Mouse (Mus musculus) liver, embryonic 14.5 days (tissue): ENCODE measurements around the gene Pga5. TPM values are rescaled to one million over a fixed set of nuclear protein-coding genes. Genes with fewer than 3 reads are reported as not detected.

Experiments used
- ATAC-seq: fragments of 200-750 bp; cut with Nextera tagmentation; 2 replicates; pipeline ENCODE4 v1.8.0; 2017; ENCODE audit warnings: moderate number of reproducible peaks, mild to moderate bottlenecking, moderate library complexity; ENCODE audit not compliant: insufficient read depth
- DNase-seq, 3 experiments: peaks; one replicate each; pipeline ENCODE4 v3.0.0-alpha.2; 2012 to 2013; ENCODE audit warnings: low read depth in 3 of 3, low spot score in 3 of 3
- H3K27ac ChIP-seq: fragments of 300-500 bp; sonication (generic); 2 replicates; pipeline ENCODE4 v1.5.1; 2014; ENCODE audit warnings: moderate library complexity, mild to moderate bottlenecking, control low read depth, inconsistent platforms
- H3K27me3 ChIP-seq: fragments of 300-500 bp; sonication (generic); 2 replicates; pipeline ENCODE4 v1.6.1; 2014; ENCODE audit warnings: mild to moderate bottlenecking, low read length, moderate library complexity; ENCODE audit not compliant: control insufficient read depth, insufficient read depth
- H3K36me3 ChIP-seq: fragments of 300-500 bp; sonication (generic); replicated peaks from 2 replicates; pipeline ENCODE4 v1.6.1; 2014; ENCODE audit warnings: low read depth; ENCODE audit not compliant: control insufficient read depth, insufficient read depth
- H3K4me1 ChIP-seq, 2 experiments: fragments of 200-500 bp in 1 of 2; fragments of 300-500 bp in 1 of 2; sonication (generic) in 1 of 2; replicated peaks; 2 replicates each; pipeline ENCODE4 v1.6.1; 2012 to 2014; ENCODE audit warnings: antibody characterized with exemption in 1 of 2, inconsistent platforms in 1 of 2, low read length in 1 of 2; ENCODE audit not compliant: control insufficient read depth in 2 of 2, insufficient read depth in 2 of 2
- H3K4me2 ChIP-seq: fragments of 300-500 bp; sonication (generic); 2 replicates; pipeline ENCODE4 v1.6.1; 2014; ENCODE audit warnings: low read depth, mild to moderate bottlenecking, control low read depth, moderate library complexity
- H3K4me3 ChIP-seq, 2 experiments: fragments of 200-500 bp in 1 of 2; fragments of 300-500 bp in 1 of 2; sonication (generic) in 1 of 2; 2 replicates each; pipeline ENCODE4 v1.5.1; 2012 to 2014; ENCODE audit warnings: low read depth in 2 of 2, low read length in 2 of 2, mild to moderate bottlenecking in 2 of 2, control low read depth in 1 of 2, inconsistent platforms in 1 of 2, moderate library complexity in 1 of 2; ENCODE audit not compliant: insufficient read depth in 1 of 2
- H3K9ac ChIP-seq: fragments of 300-500 bp; sonication (generic); replicated peaks from 2 replicates; pipeline ENCODE4 v1.6.1; 2014; ENCODE audit warnings: mild to moderate bottlenecking, control low read depth, moderate library complexity
- H3K9me3 ChIP-seq: fragments of 300-500 bp; sonication (generic); 2 replicates; pipeline ENCODE4 v1.6.1; 2016; ENCODE audit warnings: low read length, mixed read lengths; ENCODE audit not compliant: control insufficient read depth
- CTCF ChIP-seq: IDR thresholded peaks from 2 replicates; pipeline ENCODE4 v1.5.1; 2016; ENCODE audit warnings: antibody characterized with exemption, low read depth, control low read depth
- EP300 ChIP-seq: IDR thresholded peaks from 2 replicates; pipeline ENCODE4 v1.6.1; 2016; ENCODE audit warnings: antibody characterized with exemption, low read depth
- WGBS: fragments of 180-500 bp; shearing (Covaris S2); extraction: QIAGEN DNeasy Blood & Tissue Kit; methylation state at CpG from one replicate; pipeline ENCODE4 v1.1.7; 2014; ENCODE audit not compliant: insufficient replicate concordance; 5-methylcytosine and 5-hydroxymethylcytosine counted together
- polyA plus RNA-seq, 2 experiments: library from polyadenylated mRNA; depleted of rRNA in 1 of 2; stranded (reverse) in 1 of 2; unstranded in 1 of 2; fragments of >200 nt; fragmentation: Nextera tagmentation in 1 of 2; extraction: Ambion mirVana in 1 of 2; gene quantifications; 2 replicates each; pipeline versions ENCODE4 v1.2.1 to v1.2.3; 2012 to 2014

Pga5 gene
- polyA plus RNA-seq, 2 experiments, result 0.02 TPM; not detected in 1

- no peak for DNase-seq
These were observed 3.7 kb upstream of the Pga5 start for GRCm38 (mm10) chr19:10681571-10681970.

DNA sequence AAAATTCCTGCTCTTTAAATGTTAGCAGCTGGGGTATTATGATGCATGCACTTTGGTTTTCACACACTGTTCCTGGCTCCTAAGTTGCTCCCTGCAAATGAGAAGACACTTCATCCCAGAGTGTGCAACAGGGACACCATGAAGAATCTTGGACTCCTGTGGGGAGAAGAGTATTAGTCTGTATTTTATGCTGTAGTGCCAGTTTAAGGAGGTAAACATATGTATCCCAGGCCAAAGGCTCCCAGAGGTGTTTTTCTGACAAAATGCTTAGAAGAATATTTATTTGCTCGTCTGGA lies 849 bp upstream of the Pga5 start:
- WGBS, result 69% methylated on average over 1 of the region's 1 CpGs
- no peak overlapping the region for H3K9ac ChIP-seq
- no peak for ATAC-seq

More at GRCm38 (mm10) chr19:10681571-10681970, 3.7 kb upstream of the Pga5 start:
- TF ChIP-seq CTCF, result no peak
- TF ChIP-seq EP300, result no peak
- ATAC-seq, result no peak
- Histone ChIP-seq H3K9me3 (no peaks in the 10 kb centered on the region), H3K4me1 (peaks cover 6 to 10% of the 10 kb centered on the region in 2 experiments), H3K36me3 (no peaks in the 10 kb centered on the region), H3K27me3 (no peaks in the 10 kb centered on the region), H3K4me2 (no peak overlapping the region), H3K4me3 (no peak overlapping the region), H3K9ac (no peak overlapping the region), H3K27ac (no peak overlapping the region)
- WGBS, result 35% methylated on average over 4 of the region's 4 CpGs

DNA sequence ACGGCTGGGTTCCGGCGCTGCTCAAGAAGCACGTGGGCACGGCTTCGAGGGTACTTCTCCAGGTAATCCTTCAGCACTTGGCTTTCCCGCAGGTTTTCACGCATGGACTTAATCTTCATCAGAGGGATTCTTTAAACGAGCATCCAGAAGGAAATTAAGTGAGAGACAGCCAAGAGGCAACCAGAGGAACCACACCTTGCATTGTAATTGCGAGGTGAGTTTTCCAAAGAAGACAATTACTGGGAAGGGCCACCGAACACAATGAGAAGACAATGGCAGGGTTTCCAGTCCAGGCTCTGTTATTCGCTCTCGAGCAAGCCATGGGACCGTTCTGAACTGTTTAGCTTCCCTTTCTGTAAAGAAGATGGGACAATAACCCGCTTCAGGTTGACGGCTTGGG lies 1.2 kb downstream of the Pga5 start:
- DNase-seq (no peak), ATAC-seq (no peak)
- no peaks in the 10 kb centered on the region for H3K36me3 ChIP-seq
- H3K4me3 ChIP-seq, result no peak overlapping the region
- H3K9ac ChIP-seq, result no peak overlapping the region
- H3K9me3 ChIP-seq, result no peaks in the 10 kb centered on the region
- no peak overlapping the region for H3K27ac ChIP-seq
- TF ChIP-seq EP300 (no peak), CTCF (no peak)
- H3K4me1 ChIP-seq, result peaks cover 6 to 9% of the 10 kb centered on the region in 2 experiments
- H3K4me2 ChIP-seq, result no peak overlapping the region
- 78% methylated on average over 16 of the region's 16 CpGs for WGBS
- no peaks in the 10 kb centered on the region for H3K27me3 ChIP-seq

More for the DNA sequence above, 849 bp upstream of the Pga5 start:
- Histone ChIP-seq H3K4me1 (peaks cover 5 to 6% of the 10 kb centered on the region in 2 experiments), H3K4me3 (no peak overlapping the region), H3K27ac (no peak overlapping the region), H3K4me2 (no peak overlapping the region), H3K27me3 (no peaks in the 10 kb centered on the region), H3K36me3 (no peaks in the 10 kb centered on the region), H3K9me3 (no peaks in the 10 kb centered on the region)
- TF ChIP-seq EP300 (no peak), CTCF (no peak)
- DNase-seq, result no peak

- Histone ChIP-seq H3K27ac (no peak overlapping the region), H3K9me3 (no peaks in the 10 kb centered on the region), H3K36me3 (no peaks in the 10 kb centered on the region), H3K4me1 (peaks cover 6 to 14% of the 10 kb centered on the region in 2 experiments), H3K4me2 (no peak overlapping the region), H3K4me3 (no peak overlapping the region), H3K9ac (no peak overlapping the region), H3K27me3 (no peaks in the 10 kb centered on the region)
- TF ChIP-seq EP300 (no peak), CTCF (no peak)
- DNase-seq (no peak), ATAC-seq (no peak)
- 58% methylated on average over 1 of the region's 1 CpGs for WGBS
These were observed 4.6 kb downstream of the Pga5 start for GRCm38 (mm10) chr19:10673275-10673674.

DNA sequence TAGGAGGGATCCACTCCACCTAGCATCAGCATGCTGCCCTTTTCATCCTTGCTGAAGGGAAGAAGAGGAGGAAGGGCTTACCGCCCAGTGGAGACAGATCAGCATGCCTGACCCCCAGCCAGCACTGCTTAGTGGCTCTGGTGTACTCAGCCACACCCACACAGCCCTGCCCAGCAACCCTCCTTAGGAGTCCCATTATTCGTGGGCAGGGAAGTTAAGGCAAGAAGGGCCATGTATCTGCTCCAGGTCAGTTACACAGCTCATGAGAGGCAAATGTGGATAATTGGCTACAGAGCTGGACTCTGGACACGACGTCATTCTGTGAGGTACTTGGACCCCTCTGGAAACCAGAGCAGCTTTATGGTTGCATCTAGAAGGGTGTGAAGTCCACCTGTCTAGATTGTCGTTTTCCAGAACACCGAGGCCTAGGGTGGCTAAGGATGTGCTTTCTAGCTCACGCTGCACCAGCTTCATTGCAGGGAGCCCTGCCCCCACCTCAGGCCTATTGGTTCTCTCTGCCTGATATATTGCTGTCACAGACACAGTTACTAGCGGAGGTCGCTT lies 5.9 kb downstream of the Pga5 start:
- peaks cover 0 to 9% of the 10 kb centered on the region in 2 experiments; a peak in 2 of 4 replicates for H3K4me1 ChIP-seq
- H3K36me3 ChIP-seq, result no peaks in the 10 kb centered on the region
- no peak overlapping the region for H3K27ac ChIP-seq
- ATAC-seq, result no peak
- no peak overlapping the region for H3K4me3 ChIP-seq
- TF ChIP-seq EP300, result no peak
- no peak for TF ChIP-seq CTCF
- no peak overlapping the region for H3K9ac ChIP-seq
- no peak overlapping the region for H3K4me2 ChIP-seq
- 61% methylated on average over 9 of the region's 9 CpGs for WGBS
- no peak for DNase-seq
- H3K27me3 ChIP-seq, result no peaks in the 10 kb centered on the region
- no peaks in the 10 kb centered on the region for H3K9me3 ChIP-seq
